Mouse (Mus musculus): ENCODE measurements around the gene Rps21. TPM values are rescaled to one million over a fixed set of nuclear protein-coding genes. Genes with fewer than 3 reads are reported as not detected.

Rps21 gene
- polyA plus RNA-seq, 1 experiment: 2,108 TPM

DNA sequence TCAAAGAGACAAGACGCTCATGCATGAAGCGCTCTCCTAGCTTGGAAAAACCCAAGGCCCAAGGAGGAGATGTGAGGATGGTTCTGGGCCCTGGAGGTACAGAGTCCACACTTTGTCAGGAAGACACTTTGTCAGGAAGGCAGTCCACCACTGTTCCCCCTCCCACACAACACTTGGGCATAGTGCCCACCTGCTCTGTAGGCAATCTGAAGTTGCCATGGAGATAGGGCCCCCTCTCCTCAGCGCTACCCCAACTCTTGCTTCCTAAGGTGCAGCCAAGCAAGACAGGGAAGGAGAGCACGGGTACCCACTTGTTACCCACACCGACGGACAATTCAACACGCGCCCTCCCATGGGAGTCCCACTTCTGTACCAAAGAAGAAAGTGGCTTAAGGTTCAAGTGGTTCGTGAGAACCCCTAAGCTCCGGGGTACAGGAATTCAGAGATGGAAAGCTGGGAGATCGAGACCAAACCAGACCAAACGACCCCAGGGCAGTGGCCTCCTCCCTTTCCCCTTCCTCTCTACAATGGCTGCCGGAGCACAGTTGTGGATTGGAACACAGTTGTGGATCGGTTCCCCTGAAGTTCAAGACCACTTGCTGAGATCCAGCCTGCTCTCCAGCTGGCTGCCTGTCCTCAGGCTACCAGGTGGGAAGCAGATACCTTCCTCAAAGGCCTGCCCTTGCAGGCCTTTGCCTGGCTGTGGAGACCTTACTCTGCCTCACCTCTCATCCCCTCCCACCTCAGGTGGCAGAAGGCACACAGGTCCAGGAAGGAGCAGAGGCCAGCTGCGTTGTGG, 37.8 kb upstream of the Rps21 start:
- DNase-seq (ENCODE audit: low read depth): peak; percentile 43
- TF ChIP-seq POLR2A (IDR thresholded peaks at IDR 0.05; ENCODE audit: borderline replicate concordance, extremely low read depth, insufficient read depth, insufficient read length, poor library complexity, severe bottlenecking): no peak
- no peak for TF ChIP-seq CTCF (IDR thresholded peaks at IDR 0.05; ENCODE audit: borderline replicate concordance, extremely low read depth, insufficient read depth, insufficient read length)

- no peak for DNase-seq (ENCODE audit: low read depth)
- TF ChIP-seq CTCF (IDR thresholded peaks at IDR 0.05; ENCODE audit: borderline replicate concordance, extremely low read depth, insufficient read depth, insufficient read length) (no peak), POLR2A (IDR thresholded peaks at IDR 0.05; ENCODE audit: borderline replicate concordance, extremely low read depth, insufficient read depth, insufficient read length, poor library complexity, severe bottlenecking) (no peak)
Observed at GRCm38 (mm10) chr2:180220165-180220564, 37.0 kb upstream of the Rps21 start.

DNA sequence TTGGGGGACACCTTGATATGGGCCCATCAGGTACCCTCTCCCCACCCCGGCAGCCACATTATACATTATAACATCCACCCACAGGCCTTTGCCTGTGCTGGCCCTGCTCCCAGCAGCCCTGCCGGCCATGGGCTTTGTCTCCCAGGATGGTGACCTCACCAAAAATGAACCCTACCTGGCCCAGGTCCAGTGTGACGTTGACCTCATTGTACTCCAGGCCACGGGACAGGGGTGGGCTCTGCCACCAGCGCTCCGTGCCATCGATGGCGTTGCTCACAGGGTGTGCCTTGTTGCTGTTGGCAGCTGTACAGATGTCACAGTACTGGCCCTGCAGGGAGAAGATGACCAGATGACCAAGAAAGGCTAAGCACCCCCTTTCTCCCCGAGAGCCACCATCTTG, 36.1 kb upstream of the Rps21 start:
- DNase-seq (ENCODE audit: low read depth): no peak
- TF ChIP-seq POLR2A (IDR thresholded peaks at IDR 0.05; ENCODE audit: borderline replicate concordance, extremely low read depth, insufficient read depth, insufficient read length, poor library complexity, severe bottlenecking) (no peak), CTCF (IDR thresholded peaks at IDR 0.05; ENCODE audit: borderline replicate concordance, extremely low read depth, insufficient read depth, insufficient read length) (no peak)

DNA sequence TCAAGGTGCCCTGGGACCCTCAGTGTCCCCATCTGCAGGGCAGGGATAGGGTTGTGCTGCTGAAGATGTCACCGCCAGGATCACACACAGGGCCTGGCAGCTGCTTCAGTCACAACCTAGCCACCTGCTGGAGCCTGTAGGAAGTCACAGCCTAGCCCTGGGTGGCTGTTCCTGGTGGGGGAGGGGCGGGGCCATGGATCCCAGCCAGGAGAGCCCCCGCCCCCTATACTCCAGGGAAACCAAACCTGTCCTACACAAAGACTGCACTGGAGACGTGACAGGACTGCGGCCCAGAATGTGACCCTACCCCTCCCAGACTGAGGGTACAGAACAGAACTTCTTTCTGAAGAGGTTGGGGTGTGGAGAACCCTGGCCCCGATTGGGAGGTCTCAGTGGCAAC, 34.9 kb upstream of the Rps21 start:
- TF ChIP-seq CTCF (IDR thresholded peaks at IDR 0.05; ENCODE audit: borderline replicate concordance, extremely low read depth, insufficient read depth, insufficient read length): peak; percentile 21; the same call in 1 of the 2 replicates
- TF ChIP-seq POLR2A (IDR thresholded peaks at IDR 0.05; ENCODE audit: borderline replicate concordance, extremely low read depth, insufficient read depth, insufficient read length, poor library complexity, severe bottlenecking): no peak
- DNase-seq (ENCODE audit: low read depth): peak; percentile 47

GRCm38 (mm10) chr2:180224647-180225043, 32.5 kb upstream of the Rps21 start:
- DNase-seq (ENCODE audit: low read depth): no peak
- TF ChIP-seq CTCF (IDR thresholded peaks at IDR 0.05; ENCODE audit: borderline replicate concordance, extremely low read depth, insufficient read depth, insufficient read length) (no peak), POLR2A (IDR thresholded peaks at IDR 0.05; ENCODE audit: borderline replicate concordance, extremely low read depth, insufficient read depth, insufficient read length, poor library complexity, severe bottlenecking) (no peak)

- TF ChIP-seq CTCF (IDR thresholded peaks at IDR 0.05; ENCODE audit: borderline replicate concordance, extremely low read depth, insufficient read depth, insufficient read length) (no peak), POLR2A (IDR thresholded peaks at IDR 0.05; ENCODE audit: borderline replicate concordance, extremely low read depth, insufficient read depth, insufficient read length, poor library complexity, severe bottlenecking) (no peak)
- peak; percentile 31 for DNase-seq (ENCODE audit: low read depth)
Observed at GRCm38 (mm10) chr2:180225044-180225761, 32.0 kb upstream of the Rps21 start.

DNA sequence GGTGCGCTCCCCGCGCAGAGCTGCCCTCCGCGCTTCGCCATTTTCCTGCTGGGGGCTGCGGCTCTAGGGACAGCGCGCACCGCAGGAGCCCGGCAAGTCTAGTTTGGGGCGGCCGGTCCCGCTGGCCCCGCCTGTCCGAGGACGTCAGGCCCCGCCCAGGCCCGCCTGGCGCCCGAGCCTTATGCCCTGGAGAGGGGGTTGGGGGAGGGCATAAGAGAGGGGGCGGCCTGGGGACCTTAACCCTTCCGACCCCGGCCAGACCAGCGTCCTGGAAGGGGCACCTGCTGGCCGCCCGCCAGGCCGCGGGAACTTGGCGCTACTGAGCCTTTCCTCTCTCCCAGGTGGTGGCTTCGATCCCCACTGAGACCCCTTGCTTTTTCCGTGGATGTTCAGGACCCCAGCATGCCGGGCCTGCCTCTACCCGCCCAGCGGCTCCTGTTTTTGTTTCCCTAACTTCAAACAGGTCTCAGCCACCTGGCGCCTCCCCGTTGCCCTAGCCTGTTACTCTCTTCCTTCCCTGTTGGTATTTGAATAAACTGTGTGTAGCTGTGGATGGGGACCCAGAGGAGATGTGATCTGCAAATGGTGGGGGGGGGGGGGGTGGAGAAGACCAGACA, 31.3 kb upstream of the Rps21 start, which contains the start of gene Lama5:
Lama5 (minus strand) TSS at position 98 of the 617 bp plus-strand sequence.
- TF ChIP-seq CTCF (IDR thresholded peaks at IDR 0.05; ENCODE audit: borderline replicate concordance, extremely low read depth, insufficient read depth, insufficient read length) (no peak), POLR2A (IDR thresholded peaks at IDR 0.05; ENCODE audit: borderline replicate concordance, extremely low read depth, insufficient read depth, insufficient read length, poor library complexity, severe bottlenecking) (no peak)
- DNase-seq (ENCODE audit: low read depth): peak; percentile 73

GRCm38 (mm10) chr2:180227262-180228059, 29.7 kb upstream of the Rps21 start:
- TF ChIP-seq POLR2A (IDR thresholded peaks at IDR 0.05; ENCODE audit: borderline replicate concordance, extremely low read depth, insufficient read depth, insufficient read length, poor library complexity, severe bottlenecking) (no peak), CTCF (IDR thresholded peaks at IDR 0.05; ENCODE audit: borderline replicate concordance, extremely low read depth, insufficient read depth, insufficient read length) (peak; percentile 67; the same call in 1 of the 2 replicates)
- peak; percentile 84 for DNase-seq (ENCODE audit: low read depth)

DNA sequence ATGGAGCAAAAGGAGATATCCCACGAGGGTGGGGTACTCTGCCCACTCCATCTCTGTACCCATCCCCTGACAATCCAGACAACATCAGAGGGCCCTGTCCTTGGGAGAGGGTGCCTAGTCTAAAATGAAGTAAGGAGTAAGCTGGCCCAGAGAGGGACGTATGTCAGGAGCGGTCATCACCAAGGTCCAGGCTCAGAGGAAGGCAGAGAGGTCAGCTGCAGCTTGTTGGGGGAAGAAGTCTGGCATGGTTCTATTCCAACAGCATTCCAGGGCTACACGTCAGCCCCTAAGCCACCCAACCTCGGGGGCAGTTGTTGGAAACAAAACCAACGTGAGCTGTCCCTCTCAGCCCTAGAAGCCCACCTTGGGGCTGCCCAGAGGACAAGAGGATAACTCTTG, 29.1 kb upstream of the Rps21 start:
- DNase-seq (ENCODE audit: low read depth): no peak
- no peak for TF ChIP-seq POLR2A (IDR thresholded peaks at IDR 0.05; ENCODE audit: borderline replicate concordance, extremely low read depth, insufficient read depth, insufficient read length, poor library complexity, severe bottlenecking)

- TF ChIP-seq POLR2A (IDR thresholded peaks at IDR 0.05; ENCODE audit: borderline replicate concordance, extremely low read depth, insufficient read depth, insufficient read length, poor library complexity, severe bottlenecking) (no peak), CTCF (IDR thresholded peaks at IDR 0.05; ENCODE audit: borderline replicate concordance, extremely low read depth, insufficient read depth, insufficient read length) (no peak)
- DNase-seq (ENCODE audit: low read depth): no peak
Observed at GRCm38 (mm10) chr2:180228592-180228991, 28.6 kb upstream of the Rps21 start.

DNA sequence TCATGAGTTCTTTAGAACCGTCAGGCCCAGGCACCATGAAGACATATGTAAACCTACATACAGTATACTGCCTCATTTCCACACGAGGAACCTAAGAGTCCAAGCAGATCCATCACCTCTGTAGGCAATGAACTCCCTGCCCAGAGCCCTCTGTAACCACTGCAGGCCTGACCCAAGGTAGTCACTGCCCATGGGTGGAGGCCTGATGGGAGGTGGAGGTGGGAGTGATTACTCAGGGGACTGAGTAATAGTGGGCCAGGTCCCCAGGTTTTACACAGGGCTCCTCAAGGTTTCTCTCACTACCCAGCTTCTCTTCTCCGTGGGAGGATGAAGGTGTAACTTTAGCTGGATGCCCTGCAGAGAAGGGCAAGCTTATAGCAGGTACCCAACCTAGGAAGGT, 28.0 kb upstream of the Rps21 start:
- TF ChIP-seq CTCF (IDR thresholded peaks at IDR 0.05; ENCODE audit: borderline replicate concordance, extremely low read depth, insufficient read depth, insufficient read length) (no peak), POLR2A (IDR thresholded peaks at IDR 0.05; ENCODE audit: borderline replicate concordance, extremely low read depth, insufficient read depth, insufficient read length, poor library complexity, severe bottlenecking) (no peak)
- DNase-seq (ENCODE audit: low read depth): no peak
